Mouse (Mus musculus): ENCODE data around the gene Kcp. TPM values are rescaled to one million over a fixed set of nuclear protein-coding genes. Genes with fewer than 3 reads are reported as not detected.

The Kcp gene
- total RNA-seq, 1 experiment = 3.3 TPM

- H3K4me1 ChIP-seq (ENCODE audit: control insufficient read depth in 2 of 2, insufficient read depth in 2 of 2, low read length in 2 of 2, poor library complexity in 1 of 2) = peaks cover 0 to 15% of the 10 kb centered on the region in 2 experiments; a peak in 2 of 4 replicates
- TF ChIP-seq ZC3H11A (IDR thresholded peaks at IDR 0.05; ENCODE audit: borderline replicate concordance, low read depth, low read length) (no peak), CHD2 (IDR thresholded peaks at IDR 0.05; ENCODE audit: low read depth, low read length) (no peak), MAFK (IDR thresholded peaks at IDR 0.05; ENCODE audit: insufficient read depth, low read depth, low read length) (no peak), HCFC1 (IDR thresholded peaks at IDR 0.05; ENCODE audit: borderline replicate concordance, insufficient read depth, low read length) (no peak), ZNF384 (IDR thresholded peaks at IDR 0.05; ENCODE audit: low read depth, low read length) (no peak)
- H3K9me3 ChIP-seq (ENCODE audit: control insufficient read depth, insufficient read depth, low read depth, low read length) = no peaks in the 10 kb centered on the region
- no peak for DNase-seq (ENCODE audit: low read depth, low spot score)
- in situ Hi-C loops (cut with MboI; ENCODE audit: low sequenced_read_pairs in 2 of 2, unreplicated experiment in 2 of 2) = no loop called here
- H3K9ac ChIP-seq (ENCODE audit: insufficient read depth, low read depth, low read length, poor library complexity, severe bottlenecking) = no peak overlapping the region
- H3K27ac ChIP-seq (ENCODE audit: insufficient read depth, low read depth, low read length, poor library complexity, severe bottlenecking) = no peak overlapping the region
- H3K4me3 ChIP-seq (ENCODE audit: insufficient read depth in 1 of 2, low read depth in 1 of 2, low read length in 2 of 2, poor library complexity in 1 of 2, severe bottlenecking in 1 of 2) = no peak overlapping the region
- no peaks in the 10 kb centered on the region for H3K36me3 ChIP-seq (ENCODE audit: control insufficient read depth, insufficient read depth, low read length, poor library complexity, severe bottlenecking)
Measured at GRCm38 (mm10) chr6:29430681-29431420, 76.9 kb downstream of the Kcp start.

GRCm38 (mm10) chr6:29428171-29428570 is 79.6 kb downstream of the Kcp start:
- Histone ChIP-seq H3K36me3 (ENCODE audit: control insufficient read depth, insufficient read depth, low read length, poor library complexity, severe bottlenecking) (no peaks in the 10 kb centered on the region), H3K4me3 (ENCODE audit: insufficient read depth in 1 of 2, low read depth in 1 of 2, low read length in 2 of 2, poor library complexity in 1 of 2, severe bottlenecking in 1 of 2) (no peak overlapping the region), H3K27ac (ENCODE audit: insufficient read depth, low read depth, low read length, poor library complexity, severe bottlenecking) (no peak overlapping the region), H3K9ac (ENCODE audit: insufficient read depth, low read depth, low read length, poor library complexity, severe bottlenecking) (no peak overlapping the region), H3K4me1 (ENCODE audit: control insufficient read depth in 2 of 2, insufficient read depth in 2 of 2, low read length in 2 of 2, poor library complexity in 1 of 2) (peaks cover 0 to 2% of the 10 kb centered on the region in 2 experiments; a peak in 1 of 4 replicates), H3K9me3 (ENCODE audit: control insufficient read depth, insufficient read depth, low read depth, low read length) (no peaks in the 10 kb centered on the region)
- in situ Hi-C loops (cut with MboI; ENCODE audit: low sequenced_read_pairs in 2 of 2, unreplicated experiment in 2 of 2) = no loop called here
- DNase-seq (ENCODE audit: low read depth, low spot score) = no peak
- TF ChIP-seq ZC3H11A (IDR thresholded peaks at IDR 0.05; ENCODE audit: borderline replicate concordance, low read depth, low read length) (no peak), HCFC1 (IDR thresholded peaks at IDR 0.05; ENCODE audit: borderline replicate concordance, insufficient read depth, low read length) (no peak), ZNF384 (IDR thresholded peaks at IDR 0.05; ENCODE audit: low read depth, low read length) (no peak), CHD2 (IDR thresholded peaks at IDR 0.05; ENCODE audit: low read depth, low read length) (no peak)

GRCm38 (mm10) chr6:29426331-29426730 is 81.4 kb downstream of the Kcp start:
- in situ Hi-C loops (cut with MboI; ENCODE audit: low sequenced_read_pairs in 2 of 2, unreplicated experiment in 2 of 2) = no loop called here

GRCm38 (mm10) chr6:29425118-29425517 is 82.6 kb downstream of the Kcp start:
- Histone ChIP-seq H3K36me3 (ENCODE audit: control insufficient read depth, insufficient read depth, low read length, poor library complexity, severe bottlenecking) (no peaks in the 10 kb centered on the region), H3K9ac (ENCODE audit: insufficient read depth, low read depth, low read length, poor library complexity, severe bottlenecking) (no peak overlapping the region), H3K9me3 (ENCODE audit: control insufficient read depth, insufficient read depth, low read depth, low read length) (no peaks in the 10 kb centered on the region), H3K27ac (ENCODE audit: insufficient read depth, low read depth, low read length, poor library complexity, severe bottlenecking) (no peak overlapping the region), H3K4me3 (ENCODE audit: insufficient read depth in 1 of 2, low read depth in 1 of 2, low read length in 2 of 2, poor library complexity in 1 of 2, severe bottlenecking in 1 of 2) (no peak overlapping the region), H3K4me1 (ENCODE audit: control insufficient read depth in 2 of 2, insufficient read depth in 2 of 2, low read length in 2 of 2, poor library complexity in 1 of 2) (no peaks in the 10 kb centered on the region; a peak in 1 of 4 replicates)
- no peak for DNase-seq (ENCODE audit: low read depth, low spot score)
- TF ChIP-seq CHD2 (IDR thresholded peaks at IDR 0.05; ENCODE audit: low read depth, low read length) (no peak), ZC3H11A (IDR thresholded peaks at IDR 0.05; ENCODE audit: borderline replicate concordance, low read depth, low read length) (no peak), MAFK (IDR thresholded peaks at IDR 0.05; ENCODE audit: insufficient read depth, low read depth, low read length) (no peak), HCFC1 (IDR thresholded peaks at IDR 0.05; ENCODE audit: borderline replicate concordance, insufficient read depth, low read length) (no peak), ZNF384 (IDR thresholded peaks at IDR 0.05; ENCODE audit: low read depth, low read length) (no peak)
- in situ Hi-C loops (cut with MboI; ENCODE audit: low sequenced_read_pairs in 2 of 2, unreplicated experiment in 2 of 2) = no loop called here

More at GRCm38 (mm10) chr6:29426331-29426730, 81.4 kb downstream of the Kcp start:
- Histone ChIP-seq H3K4me1 (ENCODE audit: control insufficient read depth in 2 of 2, insufficient read depth in 2 of 2, low read length in 2 of 2, poor library complexity in 1 of 2) (no peaks in the 10 kb centered on the region; a peak in 1 of 4 replicates), H3K36me3 (ENCODE audit: control insufficient read depth, insufficient read depth, low read length, poor library complexity, severe bottlenecking) (no peaks in the 10 kb centered on the region), H3K9ac (ENCODE audit: insufficient read depth, low read depth, low read length, poor library complexity, severe bottlenecking) (no peak overlapping the region), H3K9me3 (ENCODE audit: control insufficient read depth, insufficient read depth, low read depth, low read length) (no peaks in the 10 kb centered on the region), H3K27ac (ENCODE audit: insufficient read depth, low read depth, low read length, poor library complexity, severe bottlenecking) (no peak overlapping the region), H3K4me3 (ENCODE audit: insufficient read depth in 1 of 2, low read depth in 1 of 2, low read length in 2 of 2, poor library complexity in 1 of 2, severe bottlenecking in 1 of 2) (no peak overlapping the region)
- TF ChIP-seq ZC3H11A (IDR thresholded peaks at IDR 0.05; ENCODE audit: borderline replicate concordance, low read depth, low read length) (no peak), ZNF384 (IDR thresholded peaks at IDR 0.05; ENCODE audit: low read depth, low read length) (no peak), HCFC1 (IDR thresholded peaks at IDR 0.05; ENCODE audit: borderline replicate concordance, insufficient read depth, low read length) (no peak), CHD2 (IDR thresholded peaks at IDR 0.05; ENCODE audit: low read depth, low read length) (no peak), MAFK (IDR thresholded peaks at IDR 0.05; ENCODE audit: insufficient read depth, low read depth, low read length) (no peak)
- no peak for DNase-seq (ENCODE audit: low read depth, low spot score)

Other genes with a start within 250 kb of the Kcp start
- gene Hilpda, start 235.5 kb downstream of the Kcp start, total RNA-seq (2012; rRNA removed) = 36.9 and 38.9 TPM in 2 replicates
- 0.42 and 0.58 TPM in 2 replicates for gene Fam71f2, start 228.4 kb downstream of the Kcp start, total RNA-seq (2012; rRNA removed)
- gene Fam71f1, start 188.8 kb downstream of the Kcp start, total RNA-seq (2012; rRNA removed) = 0.21 and 0.80 TPM in 2 replicates
- 321 and 408 TPM in 2 replicates for gene Calu, start 159.9 kb downstream of the Kcp start, total RNA-seq (2012; rRNA removed)
- 0.11 and 0.13 TPM in 2 replicates for gene Opn1sw, start 119.5 kb downstream of the Kcp start, total RNA-seq (2012; rRNA removed)
- 10.5 and 18.2 TPM in 2 replicates for gene Ccdc136, start 111.6 kb downstream of the Kcp start, total RNA-seq (2012; rRNA removed)
- 64.9 and 86.4 TPM in 2 replicates for gene Flnc, start 74.7 kb downstream of the Kcp start, total RNA-seq (2012; rRNA removed)
- gene Atp6v1f, start 40.2 kb downstream of the Kcp start, total RNA-seq (2012; rRNA removed) = 173 and 182 TPM in 2 replicates
- 1.0 and 1.4 TPM in 2 replicates for gene Atp6v1fnb, start 36.5 kb downstream of the Kcp start, total RNA-seq (2012; rRNA removed)
- 0.90 and 3.7 TPM in 2 replicates for gene Irf5, start 18.7 kb upstream of the Kcp start, total RNA-seq (2012; rRNA removed)
- 89.7 and 91.1 TPM in 2 replicates for gene Tnpo3, start 101.9 kb upstream of the Kcp start, total RNA-seq (2012; rRNA removed)
- 5.7 and 7.9 TPM in 2 replicates for gene Tspan33, start 186.3 kb upstream of the Kcp start, total RNA-seq (2012; rRNA removed)
- 25.7 and 27.3 TPM in 2 replicates for gene Smo, start 227.6 kb upstream of the Kcp start, total RNA-seq (2012; rRNA removed)